Mouse (Mus musculus) heart, postnatal 0 days (tissue): Measurements from ENCODE around the gene Atp5g3.

Experiments used
- CTCF ChIP-seq: IDR thresholded peaks from 2 replicates; pipeline ENCODE4 v1.5.1; 2016; ENCODE audit warnings: antibody characterized with exemption, control low read depth, low read depth
- EP300 ChIP-seq: IDR thresholded peaks from 2 replicates; pipeline ENCODE4 v1.6.1; 2016; ENCODE audit warnings: antibody characterized with exemption, low read depth

GRCm38 (mm10) chr2:73919642-73920041 lies 8.5 kb upstream of the Atp5g3 start:
- TF ChIP-seq CTCF: no peak
- no peak for TF ChIP-seq EP300
